Mouse (Mus musculus) cerebellum, adult 2 months (tissue): ENCODE measurements around the gene Ryr3. TPM values are rescaled to one million over a fixed set of nuclear protein-coding genes. Genes with fewer than 3 reads are reported as not detected.

Experiments
- DNase-seq, 2 experiments: peaks; one replicate each; pipeline ENCODE4 v3.0.0; 2021
- H3K27ac ChIP-seq: fragments of 200-500 bp; 2 replicates; pipeline ENCODE4 v1.5.1; 2012; ENCODE audit warnings: low read length, control low read depth, inconsistent platforms; ENCODE audit not compliant: insufficient read depth
- H3K27me3 ChIP-seq: fragments of 200-500 bp; 2 replicates; pipeline ENCODE4 v1.6.1; 2012; ENCODE audit warnings: inconsistent platforms, mild to moderate bottlenecking, low read length, moderate library complexity; ENCODE audit not compliant: control insufficient read depth, insufficient read depth
- H3K4me1 ChIP-seq: fragments of 200-500 bp; 2 replicates; pipeline ENCODE4 v1.6.1; 2011; ENCODE audit warnings: low read length; ENCODE audit not compliant: control insufficient read depth, insufficient read depth
- H3K4me3 ChIP-seq: fragments of 200-500 bp; replicated peaks from 2 replicates; pipeline ENCODE3; 2011; ENCODE audit warnings: mild to moderate bottlenecking, low read depth, low read length, control low read depth; ENCODE audit not compliant: insufficient read depth
- CTCF ChIP-seq: fragments of 200-500 bp; IDR thresholded peaks from 2 replicates; pipeline ENCODE4 v1.5.1; 2011; ENCODE audit warnings: low read depth, mild to moderate bottlenecking, control low read depth, low read length, moderate library complexity, borderline replicate concordance; ENCODE audit not compliant: insufficient read depth
- POLR2A ChIP-seq: fragments of 200-500 bp; IDR thresholded peaks from 2 replicates; pipeline ENCODE4 v1.6.1; 2011; ENCODE audit warnings: low read length, control low read depth, borderline replicate concordance; ENCODE audit not compliant: insufficient read depth
- WGBS: fragments of 180-500 bp; shearing (Covaris S2); methylation state at CpG from one replicate; pipeline ENCODE4 v1.1.7; 2018; 5-methylcytosine and 5-hydroxymethylcytosine counted together
- polyA plus RNA-seq: library from polyadenylated mRNA; depleted of rRNA; stranded (reverse); fragments of >200 nt; gene quantifications from 2 replicates; pipeline ENCODE4 v1.2.3, GENCODE M21; 2012

Gene Ryr3
- polyA plus RNA-seq, 1 experiment, result 16.9 TPM

- Histone ChIP-seq H3K27ac (no peak overlapping the region), H3K4me3 (no peak overlapping the region), H3K27me3 (no peaks in the 10 kb centered on the region), H3K4me1 (peaks cover 7% of the 10 kb centered on the region)
- DNase-seq, result no peak
- 93% methylated on average over 1 of the region's 1 CpGs for WGBS
- TF ChIP-seq POLR2A (no peak), CTCF (no peak)
These were observed 198.6 kb downstream of the Ryr3 start for GRCm38 (mm10) chr2:113018278-113018677.

- WGBS, result 10% methylated on average over 2 of the region's 2 CpGs
- H3K27ac ChIP-seq, result no peak overlapping the region
- H3K4me3 ChIP-seq, result no peak overlapping the region
- H3K27me3 ChIP-seq, result no peaks in the 10 kb centered on the region
- peak; percentile 39 to 67 for DNase-seq
- TF ChIP-seq POLR2A, result no peak
- TF ChIP-seq CTCF, result no peak
- peaks cover 7% of the 10 kb centered on the region for H3K4me1 ChIP-seq
These were observed 200.7 kb downstream of the Ryr3 start for GRCm38 (mm10) chr2:113016236-113016635.

- DNase-seq, result no peak
- H3K27ac ChIP-seq, result no peak overlapping the region
- H3K27me3 ChIP-seq, result no peaks in the 10 kb centered on the region
- H3K4me3 ChIP-seq, result no peak overlapping the region
- 36% methylated on average over 11 of the region's 11 CpGs for WGBS
- TF ChIP-seq CTCF (no peak), POLR2A (no peak)
- no peaks in the 10 kb centered on the region for H3K4me1 ChIP-seq
These were observed 207.7 kb downstream of the Ryr3 start for GRCm38 (mm10) chr2:113008961-113009740.

GRCm38 (mm10) chr2:112998498-112998897 lies 218.4 kb downstream of the Ryr3 start:
- Histone ChIP-seq H3K27ac (no peak overlapping the region), H3K27me3 (no peaks in the 10 kb centered on the region; the same call in 1 of the 2 replicates), H3K4me3 (no peak overlapping the region), H3K4me1 (no peaks in the 10 kb centered on the region)
- no peak for TF ChIP-seq CTCF
- no peak for TF ChIP-seq POLR2A
- no peak for DNase-seq
- 82% methylated on average over 3 of the region's 3 CpGs for WGBS

GRCm38 (mm10) chr2:112982908-112983510 lies 233.9 kb downstream of the Ryr3 start:
- no peaks in the 10 kb centered on the region for H3K4me1 ChIP-seq
- H3K4me3 ChIP-seq, result no peak overlapping the region
- WGBS, result 11% methylated on average over 1 of the region's 1 CpGs
- peak; percentile 17 to 58 for DNase-seq
- TF ChIP-seq POLR2A (no peak), CTCF (no peak)
- no peak overlapping the region for H3K27ac ChIP-seq
- H3K27me3 ChIP-seq, result no peaks in the 10 kb centered on the region

GRCm38 (mm10) chr2:112966807-112967625 lies 249.9 kb downstream of the Ryr3 start:
- Histone ChIP-seq H3K27me3 (no peaks in the 10 kb centered on the region), H3K27ac (no peak overlapping the region), H3K4me3 (no peak overlapping the region), H3K4me1 (no peaks in the 10 kb centered on the region)
- no peak for DNase-seq
- WGBS, result 28% methylated on average over 14 of the region's 14 CpGs
- TF ChIP-seq POLR2A (no peak), CTCF (no peak)

- Histone ChIP-seq H3K4me1 (no peaks in the 10 kb centered on the region), H3K27me3 (no peaks in the 10 kb centered on the region), H3K27ac (no peak overlapping the region), H3K4me3 (no peak overlapping the region)
- DNase-seq, result peak in 1 of 2 experiments; percentile 10
- TF ChIP-seq POLR2A (no peak), CTCF (no peak)
- WGBS, result 9% methylated on average over 1 of the region's 1 CpGs
These were observed 268.0 kb downstream of the Ryr3 start for GRCm38 (mm10) chr2:112948931-112949330.
